Mouse (Mus musculus): Measurements from ENCODE around the gene Zswim1.

GRCm38 (mm10) chr2:164781876-164782275 lies 40.6 kb upstream of the Zswim1 start:
- TF ChIP-seq TAL1 (IDR thresholded peaks at IDR 0.05; ENCODE audit: low read length) (no peak), GATA1 (IDR thresholded peaks at IDR 0.05; ENCODE audit: low read length) (no peak)

Data from erythroblast, embryonic 14.5 days (primary cell).